Mouse (Mus musculus): ENCODE data around the gene Zranb1.

The Zranb1 gene

DNA sequence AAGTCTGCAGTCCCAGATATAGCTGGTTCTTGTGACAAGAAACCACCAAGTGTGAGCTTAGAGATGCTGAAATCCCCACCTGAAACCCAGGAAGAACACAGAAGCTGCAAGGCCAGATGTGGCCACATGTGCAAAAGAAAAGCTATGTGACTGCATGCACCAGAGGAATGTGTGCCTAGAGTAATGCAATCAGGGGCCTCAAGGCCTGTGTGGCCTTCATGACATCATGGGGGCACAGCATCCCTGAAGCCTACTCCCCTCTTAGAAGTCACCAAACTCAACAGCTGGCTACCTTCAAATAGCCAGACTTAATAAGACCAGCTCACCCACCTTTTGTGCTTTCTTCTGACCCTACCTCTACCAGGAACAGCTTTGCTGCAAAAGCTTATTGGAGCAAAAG lies 105.0 kb downstream of the Zranb1 start:
- no peak for DNase-seq (ENCODE audit: low spot score in 2 of 2)

All from right cerebral cortex, postnatal 10 days (tissue).